Mouse (Mus musculus) T-helper 17 cell (primary cell): ENCODE data around the gene Chtf18.

Source experiments
- in situ Hi-C, 2 experiments: fragments of 300-600 bp; cut with MboI, MseI; formaldehyde crosslinking; loops; 1 replicate in 1 of 2; 2 replicates in 1 of 2; pipeline ENCODE4 v1.15.1; 2025; ENCODE audit warnings: high pct_unique_total_duplicates in 2 of 2

Gene Chtf18

DNA sequence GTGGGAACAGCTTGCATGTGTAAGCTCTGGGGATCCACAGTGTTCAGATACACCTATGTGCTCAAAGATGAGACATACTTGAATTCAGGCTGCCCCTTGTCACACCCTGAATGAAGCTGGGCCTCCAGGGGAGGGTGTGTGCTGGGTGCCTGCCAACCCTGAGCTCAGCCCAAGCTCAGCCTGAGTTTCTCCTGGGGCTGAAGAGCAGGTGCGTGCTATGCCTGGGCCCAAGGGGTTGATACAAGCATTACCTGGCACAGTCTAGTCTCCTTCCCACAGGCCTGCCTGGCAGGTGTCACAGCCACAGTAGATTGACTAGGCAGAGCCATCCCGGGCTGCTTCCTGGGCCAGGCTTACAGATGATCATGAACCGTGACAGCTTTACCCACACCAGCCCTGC lies 8.5 kb upstream of the Chtf18 start, which contains the start of gene Mslnl:
Mslnl (plus strand) TSS at position 298 of the 400 bp plus-strand sequence.
- in situ Hi-C loops, result no loop called here

DNA sequence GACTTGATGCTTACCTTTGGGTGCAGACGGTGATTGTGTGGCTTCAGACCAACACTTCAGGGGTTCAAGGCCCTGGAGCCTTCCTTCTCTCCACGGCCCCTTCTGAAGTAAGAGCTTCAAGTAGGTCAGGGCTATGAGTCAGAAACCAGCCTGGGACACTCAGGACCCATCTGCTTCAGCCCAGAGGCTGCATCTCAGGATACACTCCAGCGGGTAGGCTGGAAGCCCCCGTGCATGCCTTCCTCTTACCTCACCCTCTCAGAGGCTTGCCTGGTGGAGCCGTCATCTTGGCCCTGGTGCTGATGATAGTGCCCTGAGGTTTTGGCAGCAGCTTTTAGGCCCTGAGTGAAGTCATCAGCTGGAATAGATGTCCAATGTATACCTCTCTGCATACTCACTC lies 8.0 kb upstream of the Chtf18 start:
- in situ Hi-C loops, result no loop called here

DNA sequence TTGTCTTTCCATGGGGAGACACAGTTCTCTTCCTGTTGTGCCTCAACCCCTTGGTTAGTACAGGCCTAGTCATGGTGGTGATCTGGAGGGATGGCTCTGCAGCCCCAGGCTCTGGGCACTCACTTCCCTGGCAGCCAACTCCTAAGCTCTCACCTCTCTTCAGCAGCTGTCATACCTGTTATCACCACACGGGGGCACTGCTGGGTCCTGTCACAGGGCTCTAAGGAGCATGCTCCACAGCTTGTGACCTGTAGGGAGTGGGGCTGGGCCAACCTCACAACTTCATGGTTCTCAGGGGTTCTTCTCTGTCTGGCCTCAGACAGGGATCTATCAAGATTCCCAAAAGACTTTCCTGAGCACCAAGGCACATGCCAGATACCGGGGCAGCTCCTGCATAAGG lies 4.9 kb upstream of the Chtf18 start:
- in situ Hi-C loops, result loop anchor here in 1 of 2 experiments (5.0 kb wide), 1 partner anchor 65 kb away; the partner anchor contains the start of genes AC134908.4 and Metrn

DNA sequence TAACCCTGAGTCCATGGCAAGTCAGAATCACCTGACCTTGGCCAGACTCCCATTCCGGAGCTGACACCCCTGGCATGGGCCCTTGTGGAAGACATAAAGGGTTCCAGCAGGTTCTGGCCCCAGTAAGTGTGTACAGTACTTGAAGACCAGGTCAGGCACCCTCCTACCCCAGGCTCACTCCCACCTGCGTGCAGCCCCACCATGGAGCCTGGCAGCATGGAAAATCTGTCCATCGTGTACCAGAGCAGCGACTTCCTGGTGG lies 721 bp upstream of the Chtf18 start:
- in situ Hi-C loops, result no loop called here

DNA sequence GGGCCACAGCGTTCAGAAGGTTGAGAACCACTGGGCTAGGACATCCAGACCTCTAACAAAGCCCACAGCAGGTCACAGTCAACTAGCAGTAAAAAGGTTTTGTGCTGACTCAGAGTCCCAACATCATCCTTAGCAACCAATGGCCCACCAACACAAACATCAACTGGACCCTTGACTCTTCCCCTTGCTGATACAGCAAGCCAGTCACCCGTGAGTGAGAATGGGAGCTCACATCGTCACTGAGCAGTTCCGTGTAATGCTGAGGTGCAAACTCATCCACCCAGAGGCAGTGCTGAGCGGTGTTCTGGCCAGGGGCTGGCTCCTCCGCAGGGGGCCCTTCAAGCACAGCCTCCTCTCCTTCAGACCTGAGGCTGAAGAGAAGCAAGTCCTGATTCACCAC lies 2.0 kb downstream of the Chtf18 start:
- in situ Hi-C loops, result no loop called here

DNA sequence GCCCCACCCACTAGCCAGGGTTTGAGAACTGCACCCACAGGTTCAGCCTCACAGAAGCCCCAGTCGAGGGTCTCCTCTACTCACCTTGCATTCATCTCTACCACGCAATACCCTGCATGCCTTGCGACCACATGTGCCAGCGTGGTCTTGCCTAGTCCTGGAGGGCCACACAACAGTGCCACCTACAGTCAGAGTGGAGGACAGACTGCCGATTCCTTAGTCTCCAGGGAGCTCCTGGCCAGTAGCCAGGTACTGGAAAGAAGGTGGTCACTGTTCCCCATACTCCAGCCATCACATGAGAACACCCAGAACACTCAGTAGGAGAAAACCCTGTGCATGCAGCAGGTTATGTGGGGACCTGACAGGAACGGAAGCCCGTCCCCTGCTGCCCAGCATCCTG lies 3.3 kb downstream of the Chtf18 start:
- in situ Hi-C loops, result no loop called here

DNA sequence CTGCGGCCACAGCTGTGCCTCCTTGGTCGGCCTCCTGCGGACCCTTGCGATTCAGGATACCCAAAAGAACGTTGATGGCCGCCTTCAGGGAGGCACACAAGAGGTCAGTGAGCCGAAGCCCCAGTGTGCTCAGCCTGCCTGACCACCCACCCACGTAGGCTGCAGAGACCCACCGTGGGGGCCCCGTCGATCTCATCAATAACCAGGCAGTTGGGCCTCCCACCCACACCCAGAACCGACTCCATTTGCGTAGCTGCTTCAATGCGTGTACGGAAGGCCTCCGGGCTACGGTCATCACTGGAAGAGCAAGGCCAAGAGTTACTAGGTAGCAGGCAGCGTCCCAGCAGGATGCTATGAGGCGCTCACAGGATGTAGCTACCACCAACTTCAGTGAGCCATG lies 3.7 kb downstream of the Chtf18 start:
- in situ Hi-C loops, result no loop called here

DNA sequence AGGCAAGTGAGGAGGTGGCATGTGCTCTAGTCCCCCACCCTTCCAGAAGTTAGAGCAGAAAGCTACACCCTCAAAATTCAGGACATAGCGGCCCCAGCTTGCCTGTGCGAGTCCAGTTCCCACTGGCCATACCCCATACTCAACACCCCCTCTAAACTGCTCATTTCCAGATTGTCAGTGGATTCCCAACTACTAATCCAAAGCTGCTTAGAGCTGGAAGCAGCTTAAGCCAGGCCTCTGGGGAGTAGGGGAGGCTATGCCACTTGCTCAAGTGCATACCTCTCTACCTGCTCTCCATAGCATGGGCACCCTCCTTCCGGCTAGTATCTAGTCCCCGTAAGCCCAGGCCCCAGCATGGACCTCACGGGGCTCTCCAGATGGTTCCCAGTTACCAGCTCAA lies 5.7 kb downstream of the Chtf18 start:
- in situ Hi-C loops, result no loop called here

DNA sequence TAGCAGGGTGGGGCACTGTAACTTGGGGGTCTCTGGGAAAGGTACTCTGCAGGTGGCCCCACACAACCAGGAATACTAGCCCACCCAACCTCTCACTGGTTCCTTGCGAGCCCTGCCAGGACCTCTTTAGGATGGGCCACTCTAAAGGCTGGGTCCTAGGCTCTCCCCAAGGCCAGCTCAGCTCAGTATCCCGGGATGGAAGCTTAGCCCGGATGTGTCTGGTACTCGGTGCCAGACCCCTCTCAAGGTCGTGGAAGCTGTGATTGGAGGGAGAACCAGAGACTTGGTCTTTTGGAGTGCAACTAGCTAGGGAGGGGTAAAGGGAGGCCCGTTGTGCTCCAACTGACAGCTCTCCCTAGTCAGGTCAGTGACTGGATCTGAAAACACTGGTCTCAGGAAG lies 9.5 kb downstream of the Chtf18 start:
- in situ Hi-C loops, result no loop called here

DNA sequence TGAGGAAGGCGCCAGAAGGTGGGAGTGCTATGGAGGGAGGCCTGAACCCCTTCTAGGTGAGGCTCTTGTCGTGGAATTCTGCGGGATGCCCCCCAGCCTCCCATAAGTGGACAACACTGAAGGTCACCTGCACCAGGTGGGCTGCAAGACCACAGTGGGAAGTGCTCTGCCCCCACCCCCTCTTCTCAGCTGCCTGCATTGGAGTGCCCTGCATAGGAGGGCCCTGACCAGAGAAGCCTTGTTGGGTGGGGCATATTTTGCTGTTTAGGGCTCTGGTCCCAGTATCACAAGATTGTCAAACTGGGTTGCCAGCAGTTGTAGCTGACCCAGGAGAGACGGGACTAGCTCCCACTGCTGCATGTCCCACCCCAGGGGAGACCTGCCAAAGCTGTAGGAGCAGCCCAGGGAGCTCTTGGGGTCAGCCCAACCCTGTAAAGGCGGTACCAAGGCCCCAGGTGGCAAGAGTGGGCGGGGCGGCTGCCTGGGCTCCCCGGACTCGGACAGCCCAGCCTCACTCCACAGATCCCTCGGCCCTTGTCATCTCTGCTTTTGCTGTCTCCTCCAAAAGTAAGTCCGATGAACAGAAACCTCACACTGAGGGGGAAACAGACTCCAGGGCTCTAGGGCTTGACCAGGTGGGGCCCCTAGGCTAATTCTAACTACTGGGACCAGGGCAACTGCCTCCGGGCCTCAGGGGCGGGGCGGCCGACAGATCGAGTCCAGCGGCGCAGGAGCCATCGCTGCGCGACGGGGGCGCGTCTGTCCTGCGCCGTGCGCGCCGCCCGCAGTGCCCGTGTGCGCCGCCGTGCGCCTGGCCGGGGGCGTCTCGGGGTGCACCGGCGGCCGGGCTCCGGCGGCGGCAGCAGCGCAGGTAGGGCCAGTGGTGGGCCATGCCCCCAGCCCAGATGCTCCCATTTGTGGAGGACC lies 10.2 kb downstream of the Chtf18 start, which contains the start of gene Gng13:
Gng13 (plus strand) TSS at position 461 of the 927 bp plus-strand sequence.
- in situ Hi-C loops, result no loop called here

DNA sequence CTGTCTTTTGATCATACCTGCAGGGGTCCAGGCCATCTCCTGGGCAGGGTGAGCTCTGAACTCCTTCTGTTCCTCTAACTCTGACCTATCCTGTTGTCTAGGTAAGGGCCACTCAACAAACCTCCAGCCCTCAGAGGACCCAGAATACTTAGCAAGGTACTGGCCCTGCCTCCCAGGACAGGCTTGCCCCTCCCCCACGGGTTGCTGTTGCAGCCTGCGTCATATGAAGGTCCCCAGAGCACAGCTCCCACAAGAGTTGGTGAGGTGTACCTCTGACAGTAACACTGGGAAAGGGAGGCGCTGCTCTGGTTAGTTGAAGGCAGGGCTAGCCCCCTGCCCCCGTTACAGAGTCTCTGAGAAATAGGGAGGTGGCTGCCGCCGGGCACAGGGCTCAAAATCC lies 11.1 kb downstream of the Chtf18 start:
- in situ Hi-C loops, result no loop called here

DNA sequence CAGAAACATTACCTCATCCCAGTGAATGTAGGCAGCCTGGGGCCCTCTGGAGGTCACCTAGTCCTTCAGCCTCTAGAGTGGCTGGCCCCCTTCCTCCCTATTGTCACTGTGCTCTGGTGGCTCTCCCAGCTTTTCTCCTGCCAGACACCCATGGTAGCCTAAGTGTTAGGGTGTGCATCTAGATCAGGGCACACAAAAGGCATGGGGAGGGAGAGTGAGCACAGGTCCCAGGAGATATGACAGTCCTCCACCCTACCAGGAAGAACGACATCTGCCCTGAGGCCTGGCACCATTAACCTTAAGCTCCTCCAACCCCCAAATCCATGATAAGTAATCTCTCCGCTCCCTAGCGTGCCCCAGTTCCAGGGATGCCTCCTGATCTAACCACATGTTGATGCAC lies 11.6 kb downstream of the Chtf18 start:
- in situ Hi-C loops, result no loop called here

DNA sequence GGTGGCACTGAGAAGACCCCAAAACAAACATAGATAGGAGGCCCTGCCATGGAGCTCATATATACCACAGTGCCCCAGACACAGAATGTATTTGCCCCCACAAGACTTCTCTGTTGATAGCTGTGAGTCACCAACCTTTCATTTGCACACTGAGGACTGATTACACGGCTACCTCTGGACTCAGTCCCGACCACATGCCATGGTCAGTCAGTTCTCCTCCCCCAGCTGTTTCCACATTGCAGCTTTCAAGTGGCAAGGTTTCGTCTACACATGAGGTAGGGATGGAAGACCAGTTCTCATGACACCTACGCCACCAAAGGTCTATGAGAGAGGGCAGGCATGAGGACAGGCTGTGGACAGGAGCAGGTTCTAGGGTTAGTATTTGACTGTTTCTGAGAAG lies 16.1 kb downstream of the Chtf18 start:
- in situ Hi-C loops, result no loop called here

DNA sequence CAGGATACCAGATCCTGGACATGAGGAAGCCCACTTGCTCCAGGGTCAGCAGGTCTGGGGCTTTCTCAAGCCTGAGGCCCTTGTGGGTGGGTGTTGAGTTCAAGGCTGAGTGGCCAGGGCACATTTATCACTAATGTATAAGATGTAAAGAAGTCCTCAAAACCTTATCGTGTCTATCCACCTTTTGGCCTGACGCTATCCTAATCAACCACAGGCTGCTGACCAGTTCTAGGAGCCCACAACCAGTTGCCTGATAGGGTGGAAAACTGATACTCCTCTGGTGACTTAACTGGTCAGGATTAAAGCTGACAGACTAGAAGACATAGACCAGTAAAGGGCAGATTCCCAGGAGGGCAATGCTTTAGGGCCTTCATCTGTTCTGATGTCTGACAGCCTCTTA lies 17.2 kb downstream of the Chtf18 start:
- in situ Hi-C loops, result no loop called here

DNA sequence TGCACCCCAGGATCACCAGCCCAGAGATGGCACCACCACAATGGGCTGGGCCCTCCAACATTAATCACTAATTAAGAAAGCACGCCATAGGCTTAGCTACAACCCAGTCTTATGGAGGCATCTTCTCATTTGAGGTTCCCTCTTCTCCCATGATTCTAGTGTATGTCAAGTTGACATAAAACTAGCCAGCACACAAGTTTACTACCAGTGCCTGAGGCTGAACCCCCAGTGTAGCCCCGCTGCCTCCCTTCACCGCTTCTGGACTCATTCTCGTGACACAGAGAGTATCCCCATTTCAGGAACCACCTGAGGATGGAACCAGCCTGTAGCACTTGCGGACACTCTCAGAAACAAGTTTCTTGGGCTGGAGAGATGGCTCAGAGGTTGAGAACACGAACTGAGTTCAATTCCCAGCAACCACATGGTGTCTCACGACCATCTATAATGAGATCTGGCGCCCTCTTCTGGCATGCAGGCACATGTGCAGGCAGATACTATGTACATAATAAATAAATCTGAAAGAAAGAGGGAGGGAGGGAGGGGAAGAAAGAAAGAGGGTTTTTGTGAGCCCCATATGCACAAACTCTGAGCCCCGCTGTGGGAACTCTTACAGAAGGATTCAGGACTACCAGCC lies 26.2 kb downstream of the Chtf18 start:
- in situ Hi-C loops, result no loop called here

DNA sequence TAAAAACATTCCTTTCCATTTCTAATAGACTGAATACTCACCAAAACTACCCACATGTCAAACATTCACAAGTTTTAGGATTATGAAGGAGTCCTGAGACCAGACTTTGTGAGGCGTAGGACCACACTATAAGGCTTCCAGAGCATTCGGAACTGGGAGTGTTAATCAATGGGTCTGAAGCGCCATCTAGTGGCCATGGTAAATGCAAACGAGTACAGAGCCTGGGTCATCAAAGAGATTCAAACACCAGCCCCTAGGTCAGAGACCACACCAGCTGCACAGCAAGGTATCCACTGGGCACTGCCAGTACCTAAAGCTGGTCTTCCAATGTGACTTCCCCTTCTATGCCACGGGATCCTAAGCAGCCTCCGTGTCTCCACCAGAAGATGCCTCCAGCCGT lies 28.8 kb downstream of the Chtf18 start:
- in situ Hi-C loops, result loop anchor here (5.0 to 10.0 kb wide), 2 partner anchors 221 to 1146 kb away; partner anchors contain the start of gene Nkx2-5 (in 1 of the 2)

DNA sequence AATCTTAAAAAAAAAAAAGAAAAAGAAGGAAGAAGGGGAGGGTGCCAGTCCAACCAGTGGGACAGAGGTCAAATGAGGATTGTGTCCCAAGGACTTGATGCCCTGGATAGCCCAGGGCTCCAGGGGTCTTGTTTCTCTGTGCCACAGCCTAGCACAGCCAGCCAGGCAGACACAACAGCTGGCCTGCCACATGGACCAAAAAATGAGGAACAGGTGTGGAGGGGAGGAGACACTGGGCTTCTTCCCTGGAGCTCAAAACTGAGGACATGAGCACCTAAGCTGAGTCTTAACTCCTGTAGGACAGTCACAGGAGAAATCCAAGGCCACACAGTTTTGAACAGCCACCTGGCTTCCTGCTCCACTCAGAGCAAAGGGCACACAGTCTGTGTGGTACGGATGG lies 31.0 kb downstream of the Chtf18 start:
- in situ Hi-C loops, result loop anchor here (5.0 to 10.0 kb wide), 2 partner anchors 219 to 1149 kb away; partner anchors contain the start of gene Nkx2-5 (in 1 of the 2)

DNA sequence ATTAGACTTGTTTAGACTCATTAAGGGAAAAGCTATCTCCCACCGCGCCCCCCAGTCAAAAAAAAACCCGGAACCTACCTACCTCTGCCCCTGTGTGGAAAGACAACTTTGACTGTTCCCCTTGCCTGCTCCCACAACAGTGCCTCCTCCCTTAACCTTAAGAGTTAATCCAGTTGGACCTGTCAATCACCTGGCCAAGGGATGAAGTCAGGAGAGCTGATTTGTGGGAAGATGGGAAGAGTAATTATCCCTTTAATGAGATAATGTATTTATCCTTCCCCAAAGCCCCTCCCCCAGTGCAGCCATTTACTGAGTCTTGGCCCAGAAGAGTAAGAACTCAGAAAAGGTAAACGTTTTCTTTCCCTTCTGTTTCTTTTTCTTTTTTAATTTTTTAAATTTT lies 38.3 kb downstream of the Chtf18 start:
- in situ Hi-C loops, result no loop called here

DNA sequence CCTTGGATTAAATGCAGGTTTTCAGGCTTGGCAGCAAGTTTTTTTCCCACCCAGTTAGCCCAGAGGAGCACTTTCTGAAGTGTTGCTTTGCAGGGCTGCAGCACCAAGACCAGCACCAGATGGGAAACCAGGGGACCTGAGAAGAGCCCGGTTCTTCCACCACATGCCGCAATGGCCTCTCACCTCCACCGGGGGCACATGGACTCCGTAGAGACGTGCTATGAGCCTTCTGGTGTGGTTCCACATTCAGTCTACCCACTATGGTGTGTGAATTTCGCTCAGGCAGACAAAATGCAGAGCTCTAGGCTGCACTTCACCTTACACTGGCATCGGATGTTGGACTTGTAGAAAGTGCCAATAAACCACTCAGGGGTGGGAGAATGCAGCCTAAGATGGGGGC lies 40.9 kb downstream of the Chtf18 start:
- in situ Hi-C loops, result no loop called here

DNA sequence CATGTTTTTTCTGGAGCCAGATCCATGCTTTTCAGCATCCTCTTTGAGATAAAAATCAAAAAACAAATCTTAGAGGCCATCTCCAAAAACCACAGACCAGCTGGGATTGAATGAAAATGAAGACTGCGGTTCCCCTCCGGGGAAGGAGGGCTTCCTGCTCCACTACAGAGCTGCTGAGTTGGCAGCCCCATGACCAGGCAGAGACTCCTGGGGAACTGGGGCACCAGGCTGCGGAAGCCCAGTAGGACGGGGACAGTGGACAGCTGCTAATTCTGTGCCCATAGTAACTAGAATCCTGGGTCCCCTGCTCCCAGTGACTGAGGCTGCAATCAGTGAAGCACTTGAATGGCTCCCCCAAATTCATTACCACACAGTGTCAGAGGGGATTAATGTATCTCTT lies 45.6 kb downstream of the Chtf18 start:
- in situ Hi-C loops, result no loop called here

DNA sequence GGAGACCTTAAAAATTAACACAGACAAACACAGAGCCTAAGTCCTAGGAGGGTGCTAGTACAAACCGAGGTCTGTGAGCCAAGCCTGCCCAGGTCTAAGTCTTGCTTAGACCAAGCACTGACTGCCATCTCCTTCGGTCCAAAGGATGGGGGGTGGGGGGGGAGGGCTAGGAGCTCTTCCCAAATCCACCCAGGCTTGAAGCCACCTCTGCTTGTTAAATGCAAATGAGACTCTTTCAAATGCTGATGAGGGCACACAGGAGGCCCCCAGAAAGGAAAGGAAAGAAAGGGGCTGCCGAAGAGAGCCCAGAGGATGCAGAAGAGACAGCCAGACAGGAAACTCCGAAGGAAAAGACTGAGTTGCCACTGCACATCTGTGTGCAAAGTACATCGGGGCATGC lies 47.4 kb downstream of the Chtf18 start:
- in situ Hi-C loops, result no loop called here

DNA sequence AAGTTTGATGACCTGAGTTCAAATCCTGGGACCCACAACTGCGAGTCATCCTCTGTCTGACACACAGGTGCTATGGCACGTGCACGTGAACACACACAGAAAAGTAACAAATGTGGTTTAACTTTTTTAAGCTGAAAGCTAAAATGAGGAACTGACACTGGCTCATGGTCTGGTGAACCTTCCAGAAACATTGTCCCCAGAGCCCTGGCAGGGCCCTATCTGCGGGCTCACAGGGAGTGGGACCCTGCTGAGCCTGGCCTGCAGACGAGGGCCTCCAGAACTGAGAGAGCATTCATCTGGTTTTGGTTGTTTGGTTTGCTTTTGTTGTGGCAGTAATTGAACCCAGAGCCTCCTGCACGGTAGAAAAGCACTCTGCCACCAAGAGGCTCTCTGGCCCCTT lies 49.2 kb downstream of the Chtf18 start:
- in situ Hi-C loops, result no loop called here

DNA sequence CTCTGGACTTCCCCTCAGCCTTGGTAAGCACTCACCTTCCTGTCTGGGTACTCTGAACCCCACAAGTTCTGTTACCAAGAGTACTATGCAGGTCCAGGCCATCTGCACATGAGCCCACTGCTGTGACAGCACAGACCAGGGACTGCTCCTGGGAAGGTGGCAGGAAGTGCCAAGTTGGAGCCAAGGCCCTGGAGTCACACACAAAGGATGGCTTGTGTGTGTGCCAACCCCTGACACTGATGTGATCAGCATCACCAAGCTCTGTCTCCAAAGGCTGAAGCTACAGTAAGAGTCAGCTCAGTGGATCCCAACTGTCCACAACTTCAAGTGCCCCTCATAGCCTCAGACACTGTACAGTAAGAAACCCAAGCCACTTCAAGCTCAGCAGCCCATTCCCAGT lies 54.2 kb downstream of the Chtf18 start:
- in situ Hi-C loops, result loop anchor here in 1 of 2 experiments (25.0 kb wide), 1 partner anchor 1739 kb away; no protein-coding TSS in a partner anchor
